Mouse (Mus musculus): ENCODE measurements around the gene Hoxa3. TPM values are rescaled to one million over a fixed set of nuclear protein-coding genes. Genes with fewer than 3 reads are reported as not detected.

Hoxa3 gene
- polyA plus RNA-seq, 1 experiment from 2014 or later: 3.4 TPM

DNA sequence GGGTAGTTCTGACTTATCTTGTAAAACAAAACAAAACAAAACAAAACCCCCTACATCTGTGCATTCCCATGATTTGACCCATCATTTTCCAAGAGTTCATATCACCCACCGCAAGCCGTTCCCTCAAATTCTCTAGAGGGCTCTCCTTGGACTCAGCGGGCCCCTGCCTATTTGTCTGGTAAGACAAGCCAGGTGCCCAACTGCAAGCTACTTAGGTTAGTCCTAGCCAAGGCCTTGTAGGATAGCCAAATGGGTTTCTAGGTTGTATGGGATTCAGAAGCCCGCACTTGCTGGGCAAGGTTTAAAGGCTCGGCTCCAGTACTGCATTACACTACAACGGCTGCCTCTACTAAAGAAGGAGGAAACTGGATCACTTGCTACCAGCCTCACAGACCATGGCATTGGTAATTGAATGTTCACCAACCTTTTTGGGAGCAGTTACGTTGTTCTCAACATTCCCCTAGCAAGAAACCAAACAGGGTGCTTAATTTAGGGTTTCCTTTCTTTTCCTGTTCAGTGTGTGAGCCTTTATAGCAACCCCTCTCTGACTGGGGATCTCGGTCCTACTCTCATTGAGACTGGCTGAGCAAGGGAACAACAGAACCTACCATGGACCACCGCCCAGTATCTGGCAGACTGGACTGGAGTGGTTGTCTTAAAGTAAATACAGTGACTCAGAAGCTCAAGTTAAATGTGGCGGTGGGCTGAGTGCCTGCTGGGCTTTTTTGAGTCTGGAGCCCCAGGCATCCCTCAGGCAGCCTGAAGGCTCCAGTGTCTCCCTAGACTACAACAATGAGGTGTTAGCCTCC lies 24.4 kb upstream of the Hoxa3 start:
- H3K9me3 ChIP-seq (ENCODE audit: control insufficient read depth): no peaks in the 10 kb centered on the region
- ATAC-seq: no peak
- H3K27me3 ChIP-seq (replicated peaks; ENCODE audit: control insufficient read depth, insufficient read depth, low read length): peaks cover 100% of the 10 kb centered on the region
- H3K27ac ChIP-seq (ENCODE audit: low read depth, low read length): no peak overlapping the region
- peak overlapping the region; percentile 11; the same call in 1 of the 2 replicates for H3K4me3 ChIP-seq (ENCODE audit: low read depth, low read length)
- H3K9ac ChIP-seq (ENCODE audit: low read depth, low read length): no peak overlapping the region
- peak overlapping the region; percentile 9; the same call in 1 of the 2 replicates for H3K4me2 ChIP-seq (replicated peaks; ENCODE audit: low read depth)
- no peaks in the 10 kb centered on the region for H3K36me3 ChIP-seq (ENCODE audit: control insufficient read depth, insufficient read depth)
- no peaks in the 10 kb centered on the region for H3K4me1 ChIP-seq (replicated peaks; ENCODE audit: control insufficient read depth, insufficient read depth, low read length)
- TF ChIP-seq CTCF (IDR thresholded peaks at IDR 0.05; ENCODE audit: low read depth): no peak
- WGBS: 17% methylated on average over 10 of the region's 10 CpGs

DNA sequence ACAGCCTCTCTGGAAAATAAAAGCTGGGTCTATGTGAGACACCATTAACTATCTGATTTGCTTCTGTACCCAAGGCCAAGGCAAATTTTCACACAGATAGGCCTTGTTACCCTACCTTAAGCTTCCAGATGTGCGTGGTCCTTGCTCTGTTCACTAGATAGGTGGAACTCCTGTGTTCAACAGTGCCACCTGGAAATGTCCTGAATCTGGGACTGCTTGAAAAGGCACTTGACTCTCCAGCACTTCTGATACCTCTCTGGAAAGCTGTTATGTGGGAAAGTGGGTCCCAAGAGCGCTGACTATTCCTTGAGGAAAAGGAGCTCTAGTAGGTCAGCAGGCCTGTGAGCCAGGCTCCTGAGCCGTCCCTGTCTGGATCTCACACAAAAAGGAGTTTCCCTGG lies 23.7 kb upstream of the Hoxa3 start:
- Histone ChIP-seq H3K27me3 (replicated peaks; ENCODE audit: control insufficient read depth, insufficient read depth, low read length) (peaks cover 100% of the 10 kb centered on the region), H3K27ac (ENCODE audit: low read depth, low read length) (no peak overlapping the region), H3K4me3 (ENCODE audit: low read depth, low read length) (peak overlapping the region; percentile 11; the same call in 1 of the 2 replicates), H3K4me1 (replicated peaks; ENCODE audit: control insufficient read depth, insufficient read depth, low read length) (no peaks in the 10 kb centered on the region), H3K36me3 (ENCODE audit: control insufficient read depth, insufficient read depth) (no peaks in the 10 kb centered on the region), H3K9ac (ENCODE audit: low read depth, low read length) (no peak overlapping the region), H3K9me3 (ENCODE audit: control insufficient read depth) (no peaks in the 10 kb centered on the region), H3K4me2 (replicated peaks; ENCODE audit: low read depth) (no peak overlapping the region)
- TF ChIP-seq CTCF (IDR thresholded peaks at IDR 0.05; ENCODE audit: low read depth): no peak
- no peak for ATAC-seq
- WGBS: 10% methylated on average over 3 of the region's 3 CpGs

GRCm38 (mm10) chr6:52235866-52236265 lies 22.7 kb upstream of the Hoxa3 start:
- no peaks in the 10 kb centered on the region for H3K36me3 ChIP-seq (ENCODE audit: control insufficient read depth, insufficient read depth)
- ATAC-seq: no peak
- WGBS: 23% methylated on average over 6 of the region's 6 CpGs
- no peak for TF ChIP-seq CTCF (IDR thresholded peaks at IDR 0.05; ENCODE audit: low read depth)
- H3K9me3 ChIP-seq (ENCODE audit: control insufficient read depth): no peaks in the 10 kb centered on the region
- no peak overlapping the region for H3K9ac ChIP-seq (ENCODE audit: low read depth, low read length)
- peaks cover 98% of the 10 kb centered on the region for H3K27me3 ChIP-seq (replicated peaks; ENCODE audit: control insufficient read depth, insufficient read depth, low read length)
- H3K4me1 ChIP-seq (replicated peaks; ENCODE audit: control insufficient read depth, insufficient read depth, low read length): no peaks in the 10 kb centered on the region
- H3K4me2 ChIP-seq (replicated peaks; ENCODE audit: low read depth): no peak overlapping the region
- H3K27ac ChIP-seq (ENCODE audit: low read depth, low read length): no peak overlapping the region
- no peak overlapping the region for H3K4me3 ChIP-seq (ENCODE audit: low read depth, low read length)

- WGBS: 39% methylated on average over 9 of the region's 9 CpGs
- no peaks in the 10 kb centered on the region for H3K9me3 ChIP-seq (ENCODE audit: control insufficient read depth)
- TF ChIP-seq CTCF (IDR thresholded peaks at IDR 0.05; ENCODE audit: low read depth): no peak
- H3K27me3 ChIP-seq (replicated peaks; ENCODE audit: control insufficient read depth, insufficient read depth, low read length): peaks cover 98% of the 10 kb centered on the region
- ATAC-seq: no peak
- H3K4me1 ChIP-seq (replicated peaks; ENCODE audit: control insufficient read depth, insufficient read depth, low read length): no peaks in the 10 kb centered on the region
- H3K4me3 ChIP-seq (ENCODE audit: low read depth, low read length): no peak overlapping the region
- H3K4me2 ChIP-seq (replicated peaks; ENCODE audit: low read depth): peak overlapping the region; percentile 37; the same call in 1 of the 2 replicates
- no peaks in the 10 kb centered on the region for H3K36me3 ChIP-seq (ENCODE audit: control insufficient read depth, insufficient read depth)
- H3K27ac ChIP-seq (ENCODE audit: low read depth, low read length): no peak overlapping the region
- no peak overlapping the region for H3K9ac ChIP-seq (ENCODE audit: low read depth, low read length)
Observed at GRCm38 (mm10) chr6:52235267-52235666, 22.1 kb upstream of the Hoxa3 start.

DNA sequence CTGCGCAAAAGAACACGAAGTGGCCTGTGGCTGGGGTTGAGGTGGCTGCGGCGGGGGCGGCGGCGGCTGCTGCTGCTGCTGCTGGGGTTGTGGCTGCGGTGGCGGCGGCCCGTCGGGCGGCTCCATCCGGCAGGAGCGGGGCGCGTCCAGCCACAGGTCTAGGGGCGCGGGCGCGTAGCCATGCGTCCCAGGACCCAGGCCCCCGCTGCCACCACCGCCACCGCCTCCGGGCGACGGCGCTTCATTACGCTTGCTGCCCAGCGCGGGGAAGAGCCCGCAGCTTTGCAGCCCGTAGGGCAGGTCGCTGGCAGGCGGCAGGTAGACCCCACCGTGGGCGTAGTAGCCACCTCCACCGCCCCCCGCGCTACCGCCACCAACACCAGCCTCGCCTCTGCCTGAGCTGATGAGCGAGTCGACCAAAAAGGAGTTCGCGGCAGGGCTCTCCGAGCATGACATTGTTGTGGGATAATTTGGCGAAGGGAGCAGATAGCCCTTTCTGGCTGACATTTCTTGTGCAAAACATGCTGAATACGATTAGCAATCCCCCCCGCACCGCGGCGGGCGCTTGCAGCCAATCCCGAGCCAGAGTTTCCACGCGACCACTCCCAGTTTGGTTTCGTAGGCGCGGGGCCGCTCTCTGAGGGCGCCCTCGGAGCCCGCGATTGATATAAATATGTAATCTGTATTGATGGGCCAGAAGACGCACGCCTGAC lies 21.4 kb upstream of the Hoxa3 start:
- peak overlapping the region; percentile 37 for H3K4me2 ChIP-seq (replicated peaks; ENCODE audit: low read depth)
- H3K4me3 ChIP-seq (ENCODE audit: low read depth, low read length): peak overlapping the region; percentile 32
- H3K9ac ChIP-seq (ENCODE audit: low read depth, low read length): peak overlapping the region; percentile 8; the same call in 1 of the 2 replicates

More for the DNA sequence above, 21.4 kb upstream of the Hoxa3 start:
- Histone ChIP-seq H3K27ac (ENCODE audit: low read depth, low read length) (no peak overlapping the region), H3K4me1 (replicated peaks; ENCODE audit: control insufficient read depth, insufficient read depth, low read length) (no peaks in the 10 kb centered on the region), H3K36me3 (ENCODE audit: control insufficient read depth, insufficient read depth) (no peaks in the 10 kb centered on the region), H3K9me3 (ENCODE audit: control insufficient read depth) (no peaks in the 10 kb centered on the region), H3K27me3 (replicated peaks; ENCODE audit: control insufficient read depth, insufficient read depth, low read length) (peaks cover 98% of the 10 kb centered on the region)
- TF ChIP-seq CTCF (IDR thresholded peaks at IDR 0.05; ENCODE audit: low read depth): no peak
- ATAC-seq: no peak
- 3% methylated on average over 57 of the region's 68 CpGs for WGBS
